Mouse (Mus musculus): ENCODE measurements around the gene Suclg1. TPM values are rescaled to one million over a fixed set of nuclear protein-coding genes. Genes with fewer than 3 reads are reported as not detected.

The Suclg1 gene
- polyA plus RNA-seq (2012; rRNA removed): 105 and 113 TPM in 2 replicates

DNA sequence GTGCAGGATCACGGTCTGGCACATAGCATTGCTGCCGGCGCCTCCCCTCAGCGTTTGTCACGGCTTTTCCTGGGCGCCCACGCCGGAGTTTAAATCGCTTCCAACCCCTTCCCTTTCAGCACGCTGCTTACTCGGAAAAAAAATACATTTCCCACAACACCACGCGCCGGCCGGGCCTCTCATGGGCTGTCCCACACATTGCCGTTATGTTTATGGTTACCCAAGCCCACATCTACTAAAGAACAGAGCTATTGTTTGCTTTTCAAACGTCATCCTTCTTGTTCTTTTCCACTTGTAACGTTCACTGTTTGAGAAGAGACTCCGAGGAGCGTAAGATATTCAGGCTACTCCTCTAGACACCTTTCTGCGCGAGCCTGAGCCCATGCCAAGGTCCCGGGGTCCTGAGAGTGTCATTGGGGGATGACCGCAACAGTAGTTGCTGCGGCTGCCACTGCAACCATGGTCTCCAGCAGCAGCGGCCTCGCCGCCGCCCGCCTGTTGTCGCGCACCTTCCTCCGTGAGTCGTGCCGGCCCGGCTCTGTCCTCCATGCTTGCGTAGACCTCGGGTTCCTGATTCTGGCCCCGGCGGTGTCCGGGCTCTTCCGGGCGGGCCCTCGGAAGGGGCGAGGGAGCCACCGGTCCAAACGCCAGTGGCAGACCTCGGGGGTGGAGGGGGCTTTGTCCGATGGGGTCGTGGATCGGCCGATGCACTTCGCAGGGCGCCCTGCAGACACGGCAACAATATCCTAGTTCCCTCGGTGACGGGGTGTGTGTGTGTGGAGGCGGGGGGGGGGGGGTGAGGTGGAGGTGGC lies at the start of gene Suclg1:
TSS of gene Suclg1 (plus strand) at position 146 of the 812 bp plus-strand sequence.

DNA sequence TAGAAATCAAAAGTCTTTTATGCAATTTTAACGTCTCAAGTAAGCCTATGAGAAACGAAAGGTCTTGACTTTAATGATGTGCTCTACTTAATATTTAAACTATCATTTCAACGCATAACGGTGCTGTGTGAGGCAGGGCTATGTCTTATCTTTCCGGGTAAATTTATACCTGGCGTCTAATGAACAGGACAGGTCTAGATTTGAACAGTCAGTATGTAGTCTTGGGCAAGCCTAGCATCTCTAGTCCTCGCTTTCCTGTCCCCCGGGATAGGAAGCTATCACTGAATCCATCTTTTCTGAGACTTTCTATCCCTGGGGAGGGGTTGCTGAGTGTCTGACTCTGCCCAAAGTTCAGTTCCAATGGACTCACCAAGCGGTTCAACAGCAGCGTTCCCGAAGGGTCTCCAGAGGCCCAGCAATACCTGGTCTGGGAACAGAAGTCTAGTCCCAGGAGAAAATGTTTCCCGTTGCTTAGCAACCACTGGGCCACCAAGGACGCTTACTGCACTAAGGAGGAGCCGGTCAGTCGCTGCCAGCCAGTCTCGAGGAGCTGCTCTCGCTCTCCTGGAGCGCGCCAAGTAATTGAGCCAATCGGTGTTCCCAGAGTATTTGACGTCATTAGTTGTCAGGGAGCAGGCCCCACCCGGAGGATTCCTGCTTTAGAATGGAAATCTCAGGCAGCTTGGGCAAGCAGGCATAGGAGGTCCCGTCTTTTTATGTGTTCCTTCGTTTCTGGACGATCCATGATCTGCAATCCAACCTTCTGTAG lies 26.8 kb upstream of the Suclg1 start, which contains the start of gene Dnah6:
TSS of gene Dnah6 (minus strand) at position 463 of the 769 bp plus-strand sequence.

Other genes with a start within 250 kb of the Suclg1 start
- gene Dnah6, start 26.7 kb upstream of the Suclg1 start, polyA plus RNA-seq (2012; rRNA removed): 0.48 and 0.80 TPM in 2 replicates
- not detected in 2 replicates for gene 4931417E11Rik, start 221.3 kb downstream of the Suclg1 start, polyA plus RNA-seq (2012; rRNA removed)

All from central nervous system, embryonic 18 days (tissue).